Mouse (Mus musculus): Measurements from ENCODE around the gene Ost4.
A peak's percentile ranks its signal among the peaks of the same experiment; 100 is the strongest.

Ost4 gene

DNA sequence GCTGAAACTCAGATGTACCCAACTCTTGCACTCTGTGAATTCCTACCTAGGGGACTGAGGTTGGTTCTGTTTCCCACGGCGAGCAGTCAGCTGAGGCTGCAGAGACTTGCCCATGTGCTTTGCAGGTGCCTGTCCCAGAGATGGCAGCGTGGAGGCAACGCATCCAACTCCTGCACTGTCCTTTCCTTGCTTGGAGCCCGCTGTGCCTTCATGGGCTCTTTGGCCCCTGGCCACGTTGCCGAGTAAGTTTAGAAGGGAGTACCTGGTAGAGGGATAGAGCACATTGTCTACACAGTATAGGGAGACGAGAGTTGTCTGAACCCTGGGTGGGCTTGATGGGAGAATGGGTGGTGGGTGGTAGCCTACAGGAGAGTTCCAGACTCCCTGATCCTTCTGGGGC is 17.0 kb upstream of the Ost4 start:
- no peak for DNase-seq (ENCODE audit: low read depth, low spot score)

DNA sequence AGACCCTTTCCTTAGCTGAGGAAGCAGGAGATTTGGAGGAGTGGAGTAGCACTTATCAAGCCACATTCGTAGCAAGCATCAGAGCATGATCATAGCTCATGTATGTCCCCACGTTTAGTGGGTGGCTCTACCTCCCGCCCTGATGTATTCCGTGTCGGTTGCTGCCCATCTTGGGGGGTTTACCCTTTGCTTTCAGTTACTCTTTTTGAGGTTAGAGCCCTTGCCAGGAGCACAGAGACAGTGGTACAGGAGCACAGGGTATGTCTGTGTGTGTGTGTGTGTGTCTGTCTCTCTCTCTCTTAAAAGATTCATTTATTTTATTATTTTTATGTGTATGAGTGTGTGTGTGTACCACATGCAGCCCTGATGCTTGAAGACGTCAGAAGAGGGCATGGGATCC is 15.5 kb upstream of the Ost4 start:
- no peak for DNase-seq (ENCODE audit: low read depth, low spot score)

GRCm38 (mm10) chr5:30922581-30923041 is 15.0 kb upstream of the Ost4 start:
- DNase-seq (ENCODE audit: low read depth, low spot score), result no peak

DNA sequence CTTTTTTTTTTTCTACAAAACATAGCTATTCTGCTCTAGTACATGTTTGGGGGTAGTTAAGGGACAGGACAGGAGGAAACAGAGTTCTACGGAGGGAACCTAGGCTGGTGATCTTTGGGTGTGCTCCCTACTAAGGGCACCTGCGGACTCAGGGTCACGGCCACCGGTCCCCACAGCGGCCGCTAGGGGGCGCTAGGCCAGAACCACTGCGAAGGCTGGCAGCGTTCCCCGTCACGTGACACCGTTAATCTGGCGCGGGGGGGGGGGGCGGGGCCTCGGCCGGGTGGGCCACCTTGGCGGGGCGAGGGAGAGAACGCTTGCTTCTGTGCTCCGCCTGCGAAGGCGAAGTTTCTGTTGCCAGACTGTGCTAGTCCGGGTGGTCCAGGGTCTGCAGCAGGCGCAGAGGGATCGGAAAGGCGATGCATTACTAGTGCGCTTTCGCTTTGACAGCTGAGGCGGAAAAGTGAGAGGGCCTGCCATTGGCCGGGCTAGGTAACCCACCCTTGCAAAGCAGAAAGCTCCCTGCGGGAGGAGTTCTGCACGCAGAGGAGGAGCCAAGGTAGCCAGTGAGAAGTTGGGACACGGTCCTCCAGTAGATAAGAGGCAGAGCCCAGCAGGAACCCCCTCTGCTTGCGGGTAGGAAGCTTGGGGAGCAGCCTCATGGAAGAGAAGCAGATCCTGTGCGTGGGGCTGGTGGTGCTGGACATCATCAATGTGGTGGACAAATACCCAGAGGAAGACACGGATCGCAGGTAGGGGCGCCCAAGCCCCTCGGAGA is 13.9 kb upstream of the Ost4 start, which contains the start of gene Khk:
TSS of gene Khk (plus strand) at position 176 of the 778 bp plus-strand sequence.
- DNase-seq (ENCODE audit: low read depth, low spot score), result peak; percentile 70

DNA sequence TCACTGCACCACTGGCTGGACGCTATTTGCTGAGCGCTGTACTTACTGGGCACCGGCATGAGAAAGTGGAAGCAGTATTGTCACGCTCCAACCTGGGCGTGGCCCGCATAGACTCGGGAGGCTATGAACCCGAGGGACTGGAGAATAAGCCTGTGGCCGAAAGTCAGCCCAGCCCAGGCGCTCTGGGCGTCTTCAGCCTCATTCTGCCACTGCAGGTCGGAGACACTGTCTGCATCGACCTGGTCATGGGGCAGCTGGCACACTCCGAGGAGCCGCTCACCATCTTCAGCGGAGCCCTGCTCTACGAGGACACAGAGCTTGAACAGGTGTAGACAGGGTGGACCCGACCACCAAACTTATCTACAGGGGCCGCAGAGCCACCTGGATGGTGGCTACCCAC is 13.0 kb upstream of the Ost4 start:
- DNase-seq (ENCODE audit: low read depth, low spot score), result no peak

DNA sequence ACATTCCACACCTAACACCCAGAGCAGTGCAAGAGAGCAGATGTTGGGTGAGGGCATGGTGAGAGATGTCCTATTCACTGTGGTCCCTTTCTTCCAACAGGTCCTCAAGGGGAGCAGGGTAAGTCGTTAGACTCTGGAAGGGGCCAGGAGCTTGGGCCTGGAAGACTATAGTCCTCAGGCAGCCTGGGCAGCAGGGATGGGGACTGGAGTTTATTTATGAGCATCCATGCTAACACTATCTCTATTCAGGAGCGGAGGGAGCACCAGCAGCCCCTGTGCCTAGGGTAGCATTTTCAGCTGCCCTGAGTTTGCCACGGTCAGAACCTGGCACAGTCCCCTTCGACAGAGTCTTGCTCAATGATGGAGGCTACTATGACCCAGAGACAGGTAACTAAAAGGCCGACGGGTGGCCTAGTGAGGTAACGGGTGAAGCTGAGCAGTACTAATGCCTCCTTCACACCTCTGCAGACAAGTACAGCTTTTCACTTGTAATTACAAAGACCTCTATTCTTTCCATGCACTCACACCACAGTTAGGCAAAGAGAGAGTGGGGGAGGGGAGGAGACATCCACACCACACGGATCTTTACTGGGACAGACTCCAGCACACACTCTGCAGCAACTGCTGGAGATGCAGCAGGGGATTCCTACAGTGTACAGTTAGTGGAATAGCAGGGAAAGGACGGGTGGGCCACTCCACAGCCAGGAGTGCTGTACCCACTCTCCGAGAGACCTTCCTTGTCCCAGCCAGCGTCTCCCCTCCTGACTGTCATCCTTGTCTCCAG is 12.4 kb upstream of the Ost4 start:
- DNase-seq (ENCODE audit: low read depth, low spot score), result no peak

DNA sequence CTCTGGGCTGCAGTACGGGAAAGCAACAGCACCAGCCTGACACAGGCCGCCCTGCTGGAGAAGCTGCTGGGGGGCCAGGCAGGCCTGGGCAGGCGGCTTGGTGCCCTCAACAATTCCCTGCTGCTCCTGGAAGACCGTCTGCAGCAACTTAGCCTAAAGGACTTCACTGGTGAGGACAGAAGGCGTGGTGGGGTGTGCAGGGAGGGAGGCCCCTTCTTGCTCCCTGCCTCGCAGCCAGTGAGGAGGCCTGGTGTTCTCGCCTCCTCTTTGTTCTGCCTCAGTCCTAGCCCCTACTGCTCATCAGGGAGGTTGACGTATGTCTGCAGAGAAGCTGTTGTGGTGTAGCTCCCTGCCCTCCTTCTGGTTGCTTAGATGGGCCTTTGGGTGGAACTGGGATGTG is 11.1 kb upstream of the Ost4 start:
- no peak for DNase-seq (ENCODE audit: low read depth, low spot score)

DNA sequence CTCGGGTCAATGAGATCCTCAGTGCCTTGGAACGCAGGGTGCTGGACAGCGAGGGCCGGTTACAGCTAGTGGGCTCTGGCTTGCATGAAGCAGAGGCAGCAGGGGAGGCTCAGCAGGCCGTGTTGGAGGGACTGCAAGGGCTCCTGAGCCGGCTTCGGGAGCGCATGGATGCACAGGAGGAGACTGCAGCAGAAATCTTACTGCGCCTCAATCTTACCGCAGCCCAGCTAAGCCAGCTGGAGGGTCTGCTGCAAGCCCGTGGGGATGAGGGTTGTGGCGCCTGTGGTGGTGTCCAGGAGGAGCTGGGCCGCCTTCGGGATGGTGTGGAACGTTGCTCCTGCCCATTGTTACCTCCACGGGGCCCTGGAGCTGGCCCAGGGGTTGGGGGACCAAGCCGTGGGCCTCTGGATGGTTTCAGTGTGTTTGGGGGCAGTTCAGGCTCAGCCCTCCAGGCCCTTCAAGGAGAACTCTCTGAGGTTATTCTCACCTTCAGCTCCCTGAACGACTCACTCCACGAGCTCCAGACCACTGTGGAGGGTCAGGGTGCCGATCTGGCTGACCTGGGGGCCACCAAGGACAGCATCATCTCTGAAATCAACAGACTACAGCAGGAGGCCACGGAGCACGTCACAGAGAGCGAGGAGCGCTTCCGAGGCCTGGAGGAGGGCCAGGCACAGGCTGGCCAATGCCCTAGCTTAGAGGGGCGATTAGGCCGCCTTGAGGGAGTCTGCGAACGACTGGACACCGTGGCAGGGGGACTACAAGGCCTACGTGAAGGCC is 10.5 kb upstream of the Ost4 start:
- DNase-seq (ENCODE audit: low read depth, low spot score), result no peak

- no peak for DNase-seq (ENCODE audit: low read depth, low spot score)
Measured at GRCm38 (mm10) chr5:30917348-30917747, 9.8 kb upstream of the Ost4 start.

DNA sequence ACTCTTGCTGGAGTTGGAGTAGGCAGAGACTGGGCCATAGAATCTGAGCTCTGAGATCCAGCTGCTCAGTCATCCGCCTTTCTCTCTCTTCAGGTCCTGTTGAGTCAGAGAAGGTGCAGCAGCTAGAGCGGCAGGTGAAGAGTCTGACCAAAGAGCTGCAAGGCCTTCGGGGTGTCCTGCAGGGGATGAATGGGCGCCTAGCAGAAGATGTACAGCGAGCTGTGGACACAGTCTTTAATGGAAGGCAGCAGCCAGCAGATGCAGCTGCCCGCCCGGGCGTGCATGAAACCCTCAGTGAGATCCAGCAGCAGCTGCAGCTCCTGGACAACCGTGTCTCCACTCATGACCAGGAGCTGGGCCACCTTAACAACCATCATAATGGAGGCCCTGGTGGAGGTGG is 9.3 kb upstream of the Ost4 start:
- DNase-seq (ENCODE audit: low read depth, low spot score), result no peak

- peak; percentile 84 for DNase-seq (ENCODE audit: low read depth, low spot score)
Measured at GRCm38 (mm10) chr5:30915974-30916433, 8.4 kb upstream of the Ost4 start.

DNA sequence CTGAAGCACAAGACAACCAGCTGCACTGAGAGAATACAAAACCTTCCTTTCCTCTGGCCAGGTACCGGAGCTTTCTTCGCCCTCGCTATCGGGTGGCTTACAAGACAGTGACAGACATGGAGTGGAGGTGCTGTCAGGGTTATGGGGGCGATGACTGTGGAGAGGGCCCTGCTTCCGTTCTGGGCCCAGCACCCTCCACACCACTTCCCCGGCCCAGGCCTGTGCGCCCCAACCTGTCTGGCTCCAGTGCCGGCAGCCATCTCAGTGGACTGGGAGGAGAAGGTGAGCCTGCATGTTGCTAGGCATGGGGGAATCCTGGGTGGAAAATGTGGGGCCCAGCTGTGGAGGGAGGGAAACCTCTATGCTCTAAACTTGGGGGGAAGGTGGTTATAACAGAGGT is 7.9 kb upstream of the Ost4 start:
- DNase-seq (ENCODE audit: low read depth, low spot score), result no peak

DNA sequence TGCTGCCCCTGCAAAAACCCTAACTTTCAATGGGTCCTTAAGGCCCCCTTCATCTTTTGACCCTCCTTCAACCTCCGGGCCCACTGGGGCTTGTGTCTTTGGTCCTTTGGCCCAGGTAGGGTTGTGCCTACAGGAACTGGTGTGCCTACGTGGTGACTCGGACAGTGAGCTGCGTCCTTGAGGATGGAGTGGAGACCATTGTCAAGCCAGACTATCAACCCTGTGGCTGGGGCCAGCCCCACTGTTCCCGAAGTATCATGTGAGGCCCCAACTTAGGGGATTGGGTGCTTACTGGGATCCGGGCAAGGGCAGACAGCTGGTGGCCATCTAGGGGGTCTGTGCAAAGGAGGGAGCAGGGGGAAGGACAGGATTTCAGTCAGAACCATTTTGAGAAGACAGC is 7.3 kb upstream of the Ost4 start:
- no peak for DNase-seq (ENCODE audit: low read depth, low spot score)

DNA sequence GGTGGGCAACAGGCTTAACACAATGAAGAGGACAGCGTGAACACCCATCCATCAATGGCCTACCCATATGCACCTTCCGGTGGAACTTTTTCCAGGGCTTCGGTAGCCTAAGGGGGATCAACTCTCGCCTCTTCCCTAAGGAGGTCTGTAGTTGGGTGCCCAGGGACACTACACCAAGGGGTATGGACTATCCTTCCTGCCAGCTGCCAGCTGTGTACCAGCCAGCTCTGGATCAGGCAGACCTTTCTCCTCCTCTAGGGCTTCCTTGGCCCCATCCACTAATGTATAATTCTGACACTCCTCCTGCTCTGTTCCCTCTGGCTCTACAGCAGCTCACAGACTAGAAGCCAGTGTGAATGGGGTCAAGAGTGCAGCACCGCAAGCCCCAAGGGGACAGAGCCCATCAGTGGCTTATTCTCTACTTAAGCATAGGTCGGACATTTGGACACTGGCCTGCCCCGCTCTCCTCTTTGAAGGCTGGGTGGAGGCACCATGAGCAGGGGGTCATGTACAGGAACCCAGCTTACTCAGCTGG is 6.6 kb upstream of the Ost4 start:
- no peak for DNase-seq (ENCODE audit: low read depth, low spot score)

DNA sequence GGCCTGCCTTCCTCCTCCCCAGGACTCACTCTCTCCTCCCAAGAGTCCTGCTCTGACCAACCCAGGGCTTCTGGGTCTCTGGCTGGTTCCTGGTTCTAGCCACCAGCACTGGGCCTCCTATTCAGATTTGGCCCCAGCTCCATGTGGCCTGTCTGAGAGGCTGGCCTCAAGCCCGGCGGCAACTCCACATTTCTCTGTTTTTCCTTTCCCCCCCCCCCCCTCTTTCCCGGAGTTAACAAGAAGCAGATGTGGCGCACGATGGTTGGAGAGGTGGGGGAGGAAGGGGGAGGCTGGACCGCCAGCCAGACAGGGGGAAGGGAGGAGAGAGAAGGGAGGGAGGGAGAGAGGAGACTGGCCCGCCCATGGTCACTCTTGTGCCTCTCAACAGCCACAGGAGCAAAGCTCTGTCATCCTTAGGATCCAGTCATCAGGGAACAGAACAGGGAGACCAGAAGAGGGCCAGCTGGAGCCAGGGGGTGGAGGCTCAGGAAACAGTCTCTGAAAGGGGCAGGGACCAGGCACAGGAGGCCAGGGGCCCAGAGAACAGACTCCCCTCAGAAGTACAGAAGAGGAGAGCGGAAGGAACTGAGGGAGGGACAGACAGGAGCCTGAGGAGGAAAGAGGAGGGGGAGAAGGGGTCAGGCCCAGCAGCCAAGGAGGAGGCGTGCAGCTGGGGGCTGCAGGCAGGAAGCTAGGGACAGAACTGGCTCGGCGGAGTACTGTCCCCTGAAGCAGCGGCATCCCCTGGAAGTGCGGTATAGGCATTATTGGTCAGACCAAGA is 5.7 kb upstream of the Ost4 start, which contains the start of gene Emilin1:
TSS of gene Emilin1 (plus strand) at position 343 of the 782 bp plus-strand sequence.
- no peak for DNase-seq (ENCODE audit: low read depth, low spot score)

DNA sequence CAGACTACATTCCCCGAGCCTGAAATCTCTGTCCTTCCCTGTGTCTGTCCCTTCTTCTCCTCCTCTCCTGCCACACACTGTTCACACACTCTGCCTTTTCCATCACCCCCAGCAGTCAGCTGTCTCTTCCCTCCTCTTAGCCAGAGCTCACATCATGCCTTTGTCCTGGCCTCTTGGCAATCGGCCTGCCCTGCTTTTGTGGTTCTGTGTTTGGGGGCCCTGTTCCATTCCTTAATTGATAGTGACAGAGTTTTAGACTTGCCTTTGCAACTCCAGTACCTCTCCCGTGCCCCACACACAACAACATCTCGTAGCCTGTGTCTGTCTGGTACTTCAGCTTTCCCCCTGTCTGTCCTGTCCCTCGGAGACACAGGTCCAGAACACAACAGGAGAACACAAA is 4.6 kb upstream of the Ost4 start:
- DNase-seq (ENCODE audit: low read depth, low spot score), result no peak

- DNase-seq (ENCODE audit: low read depth, low spot score), result no peak
Measured at GRCm38 (mm10) chr5:30910481-30910880, 2.9 kb upstream of the Ost4 start.

DNA sequence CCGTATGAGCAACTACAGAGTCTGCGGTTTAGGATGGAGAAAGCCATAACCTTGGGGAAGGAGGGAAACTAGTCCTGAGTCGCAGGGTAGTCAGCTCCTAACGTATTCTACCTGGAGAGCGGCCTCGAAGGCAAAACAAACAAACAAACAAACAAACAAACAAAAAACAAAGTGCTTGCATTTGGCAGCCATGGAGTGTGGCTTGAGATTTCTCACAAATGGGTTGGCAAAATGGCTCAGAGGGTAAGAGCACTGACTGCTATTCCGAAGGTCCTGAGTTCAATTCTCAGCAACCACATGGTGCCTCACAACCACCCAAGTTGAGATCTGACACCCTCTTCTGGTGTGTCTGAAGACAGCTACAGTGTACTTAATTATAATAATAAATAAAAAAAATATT is 2.3 kb upstream of the Ost4 start:
- DNase-seq (ENCODE audit: low read depth, low spot score), result no peak

DNA sequence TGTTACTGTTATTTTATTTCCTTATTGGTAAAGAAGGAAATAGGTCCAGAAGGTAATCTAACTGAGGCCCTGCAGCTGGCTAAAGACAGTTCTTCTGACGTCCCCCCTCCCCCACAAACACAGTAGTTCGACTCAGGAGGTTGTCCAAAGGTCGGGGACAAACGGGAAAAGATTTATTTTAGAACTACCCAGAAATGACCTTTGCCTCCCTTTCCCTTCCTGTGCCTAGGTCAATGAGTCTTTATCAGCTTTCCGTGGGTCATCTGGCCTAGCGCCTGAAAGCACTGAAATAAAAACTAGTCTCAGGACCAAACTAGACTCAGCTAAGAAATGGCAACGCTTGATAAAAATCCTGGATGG is 1.7 kb upstream of the Ost4 start:
- DNase-seq (ENCODE audit: low read depth, low spot score), result no peak

DNA sequence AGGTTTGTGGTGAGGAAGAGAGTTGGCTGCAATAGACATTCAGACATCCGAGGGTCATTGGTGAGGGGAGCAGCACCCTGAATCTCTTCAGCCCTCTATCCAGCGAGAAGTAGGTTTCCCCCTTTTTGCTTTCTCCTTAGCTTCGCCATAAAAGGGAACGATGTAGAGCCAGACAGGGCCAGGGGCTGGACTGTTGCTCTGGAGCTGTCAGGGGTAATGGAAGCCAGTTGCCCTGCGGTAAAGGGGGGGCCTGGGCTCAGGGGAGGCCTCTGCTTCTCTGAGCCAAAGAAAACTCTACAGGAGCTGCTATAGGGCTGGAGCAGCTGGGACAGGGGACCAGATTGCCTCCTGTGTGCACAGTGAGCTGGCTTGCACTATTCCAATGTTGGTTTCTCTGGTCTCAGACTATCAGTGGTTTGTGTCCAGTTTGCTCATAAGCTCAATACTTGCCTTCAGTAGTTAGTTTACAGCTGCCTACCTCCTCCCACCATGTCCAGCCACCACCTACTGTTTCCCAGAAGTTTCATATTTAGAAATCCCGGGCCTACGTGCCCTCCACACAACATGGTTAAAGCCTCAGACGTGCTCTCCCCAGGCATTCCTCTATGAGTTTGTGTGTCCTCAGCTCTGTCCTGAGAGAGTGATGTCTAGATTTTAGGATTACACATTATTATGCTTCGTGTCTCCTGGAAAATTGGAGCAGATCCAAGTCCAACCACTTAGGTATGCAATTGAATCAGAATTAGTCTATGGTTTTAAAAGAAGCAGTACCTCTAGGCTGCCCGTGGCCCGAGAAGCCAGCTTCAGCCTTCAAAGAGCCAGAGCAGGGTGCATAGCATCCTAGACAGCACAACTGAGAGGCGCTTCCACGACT is 1.1 kb upstream of the Ost4 start:
- DNase-seq (ENCODE audit: low read depth, low spot score), result no peak
